In genomic region chr4:82132851-82133250, GRCm38 (mm10) we compare ENCODE assay signal across 18 mouse cellular contexts.
DNase-seq lines count a peak whose midpoint lies in the region; ATAC-seq lines count a peak whose summit lies in the region.
"Had no signal": no experiment of that assay in that cellular context is flagged by ENCODE, and none has a peak within 500 bp of the region (broad histone marks: within the 10 kb centered on the region; RNA-seq: fewer than 3 reads in every experiment).

No protein-coding gene starts in this region.

- no peaks in the 10 kb centered on the region for H3K36me3 ChIP-seq in heart, embryonic 12.5 days
- H3K36me3 ChIP-seq: embryonic facial prominence, embryonic 12.5 days; kidney, embryonic 15.5 days; limb, embryonic 13.5 days; midbrain, embryonic 12.5 days had no signal

- H3K4me3 ChIP-seq in heart, embryonic 12.5 days, result no peak overlapping the region
- H3K4me3 ChIP-seq: embryonic facial prominence, embryonic 12.5 days; kidney, embryonic 15.5 days; limb, embryonic 13.5 days; midbrain, embryonic 12.5 days; myocyte had no signal

- H3K27ac ChIP-seq in heart, embryonic 12.5 days (ENCODE audit: poor library complexity, severe bottlenecking), result peak overlapping the region; percentile 81
- H3K27ac ChIP-seq: embryonic facial prominence, embryonic 12.5 days; kidney, embryonic 15.5 days; limb, embryonic 13.5 days; midbrain, embryonic 12.5 days had no signal

- ATAC-seq in heart, embryonic 12.5 days (ENCODE audit: insufficient number of reproducible peaks, low FRiP score), result peak; percentile 59; the same call in 1 of the 2 replicates
- no peak for ATAC-seq in CD4-positive, CD25-positive, alpha-beta regulatory T cell, adult 4 months
- ATAC-seq: hindbrain, embryonic 16.5 days; liver, postnatal 0 days had no signal

- peaks cover 13% of the 10 kb centered on the region for H3K4me1 ChIP-seq in heart, embryonic 12.5 days (replicated peaks)
- H3K4me1 ChIP-seq: kidney, embryonic 15.5 days; limb, embryonic 13.5 days; midbrain, embryonic 12.5 days had no signal

- no peak overlapping the region for H3K9ac ChIP-seq in heart, embryonic 12.5 days
- H3K9ac ChIP-seq: embryonic facial prominence, embryonic 12.5 days; kidney, embryonic 15.5 days; limb, embryonic 13.5 days; liver, postnatal 0 days; midbrain, embryonic 12.5 days had no signal

- H3K9me3 ChIP-seq in heart, embryonic 12.5 days (replicated peaks), result no peaks in the 10 kb centered on the region
- H3K9me3 ChIP-seq: embryonic facial prominence, embryonic 12.5 days; kidney, embryonic 15.5 days; limb, embryonic 13.5 days; midbrain, embryonic 12.5 days had no signal

- WGBS in heart, embryonic 12.5 days, result 18% methylated on average over 3 of the region's 3 CpGs

- H3K4me2 ChIP-seq in heart, embryonic 12.5 days, result no peak overlapping the region
- H3K4me2 ChIP-seq: embryonic facial prominence, embryonic 12.5 days; kidney, embryonic 15.5 days; limb, embryonic 13.5 days; midbrain, embryonic 12.5 days had no signal

- intact Hi-C loops in left cerebral cortex, postnatal 4 days (cut with DNase I), result no loop called here

- no peaks in the 10 kb centered on the region for H3K27me3 ChIP-seq in heart, embryonic 12.5 days (replicated peaks)
- H3K27me3 ChIP-seq: embryonic facial prominence, embryonic 12.5 days; limb, embryonic 13.5 days; midbrain, embryonic 12.5 days had no signal

- peak; percentile 14 to 16 for DNase-seq in cerebellum, postnatal 36 days
- no peak for DNase-seq in cerebellum, adult 8-10 months
- peak; percentile 11 for DNase-seq in left cerebral cortex, adult 11 months (ENCODE audit: low spot score)
- no peak for DNase-seq in left cerebral cortex, postnatal 4 days
- peak; percentile 40 for DNase-seq in telencephalon, adult 2 months (ENCODE audit: low read depth, low spot score)
- no peak for DNase-seq in urinary bladder, postnatal 25 days (ENCODE audit: low spot score)
- DNase-seq: cerebellum, postnatal 10 days; liver, postnatal 0 days; lung, postnatal 4 days; thymus, postnatal 14 days had no signal

Comparison
In these comparisons a context has a peak if more than half of its experiments do, and no peak if none do; other contexts are left out.
1. DNase-seq: peak in cerebellum, postnatal 36 days (2 of 2), left cerebral cortex, adult 11 months (single experiment) and telencephalon, adult 2 months (single experiment); none in cerebellum, adult 8-10 months (single experiment), left cerebral cortex, postnatal 4 days (single experiment) and urinary bladder, postnatal 25 days (single experiment).